Mouse (Mus musculus): ENCODE data around the gene Lrrc39.
A peak's percentile ranks its signal among the peaks of the same experiment; 100 is the strongest.
"Not testable (repeated sequence)": the region's sequence is repeated elsewhere in the genome, so short reads cannot be mapped to it uniquely, and the experiment has no call there.

The Lrrc39 gene

GRCm38 (mm10) chr3:116562408-116563094 is at the start of gene Lrrc39:
Gene Lrrc39, plus strand, starts transcription at chr3:116562973.
- no peak for DNase-seq (ENCODE audit: low spot score in 2 of 2)

GRCm38 (mm10) chr3:116520141-116520761 is 42.5 kb upstream of the Lrrc39 start:
- DNase-seq (ENCODE audit: low spot score in 2 of 2) = no peak

GRCm38 (mm10) chr3:116529741-116530140 is 33.0 kb upstream of the Lrrc39 start:
- no peak for DNase-seq (ENCODE audit: low spot score in 2 of 2)

- no peak for DNase-seq (ENCODE audit: low spot score in 2 of 2)
Measured at GRCm38 (mm10) chr3:116530826-116531225, 31.9 kb upstream of the Lrrc39 start.

GRCm38 (mm10) chr3:116536428-116537199 is 26.2 kb upstream of the Lrrc39 start:
- DNase-seq (ENCODE audit: low spot score in 2 of 2) = no peak

- no peak for DNase-seq (ENCODE audit: low spot score in 2 of 2)
Measured at GRCm38 (mm10) chr3:116537200-116537573, 25.6 kb upstream of the Lrrc39 start.

GRCm38 (mm10) chr3:116542070-116542469 is 20.7 kb upstream of the Lrrc39 start:
- DNase-seq (ENCODE audit: low spot score in 2 of 2) = no peak

GRCm38 (mm10) chr3:116542532-116542931 is 20.2 kb upstream of the Lrrc39 start:
- no peak for DNase-seq (ENCODE audit: low spot score in 2 of 2)

- DNase-seq (ENCODE audit: low spot score in 2 of 2) = no peak
Measured at GRCm38 (mm10) chr3:116547430-116547829, 15.3 kb upstream of the Lrrc39 start.

- no peak for DNase-seq (ENCODE audit: low spot score in 2 of 2)
Measured at GRCm38 (mm10) chr3:116551362-116551761, 11.4 kb upstream of the Lrrc39 start.

GRCm38 (mm10) chr3:116561315-116561714 is 1.5 kb upstream of the Lrrc39 start:
- DNase-seq (ENCODE audit: low spot score in 2 of 2) = not testable (repeated sequence)

GRCm38 (mm10) chr3:116563095-116563492 is 321 bp downstream of the Lrrc39 start:
- DNase-seq (ENCODE audit: low spot score in 2 of 2) = no peak

- no peak for DNase-seq (ENCODE audit: low spot score in 2 of 2)
Measured at GRCm38 (mm10) chr3:116570628-116571027, 7.9 kb downstream of the Lrrc39 start.

GRCm38 (mm10) chr3:116577286-116577685 is 14.5 kb downstream of the Lrrc39 start:
- DNase-seq (ENCODE audit: low spot score in 2 of 2) = no peak

GRCm38 (mm10) chr3:116582201-116582600 is 19.4 kb downstream of the Lrrc39 start:
- no peak for DNase-seq (ENCODE audit: low spot score in 2 of 2)

- DNase-seq (ENCODE audit: low spot score in 2 of 2) = no peak
Measured at GRCm38 (mm10) chr3:116594076-116594727, 31.4 kb downstream of the Lrrc39 start.

GRCm38 (mm10) chr3:116594728-116595602 is 32.2 kb downstream of the Lrrc39 start, which contains the start of gene Sass6:
Gene Sass6, plus strand, starts transcription at chr3:116594982.
- DNase-seq (ENCODE audit: low spot score in 2 of 2) = peak; percentile 94 to 98

GRCm38 (mm10) chr3:116595603-116595991 is 32.8 kb downstream of the Lrrc39 start:
- DNase-seq (ENCODE audit: low spot score in 2 of 2) = no peak

- DNase-seq (ENCODE audit: low spot score in 2 of 2) = no peak
Measured at GRCm38 (mm10) chr3:116599705-116600104, 36.9 kb downstream of the Lrrc39 start.

- DNase-seq (ENCODE audit: low spot score in 2 of 2) = no peak
Measured at GRCm38 (mm10) chr3:116601005-116601404, 38.2 kb downstream of the Lrrc39 start.

- no peak for DNase-seq (ENCODE audit: low spot score in 2 of 2)
Measured at GRCm38 (mm10) chr3:116601781-116602180, 39.0 kb downstream of the Lrrc39 start.
